Mouse (Mus musculus) intestine, embryonic 15.5 days (tissue): Measurements from ENCODE around the gene Ctbp2. TPM values are rescaled to one million over a fixed set of nuclear protein-coding genes. Genes with fewer than 3 reads are reported as not detected.
A peak's percentile ranks its signal among the peaks of the same experiment; 100 is the strongest.

ENCODE experiments used
- ATAC-seq: fragments of 200-750 bp; cut with Nextera tagmentation; 2 replicates; pipeline ENCODE4 v1.8.0; 2017; ENCODE audit warnings: moderate TSS enrichment, moderate library complexity
- H3K27ac ChIP-seq: fragments of 300-500 bp; sonication (generic); 2 replicates; pipeline ENCODE4 v1.5.1; 2015; ENCODE audit warnings: mild to moderate bottlenecking, inconsistent platforms
- H3K27me3 ChIP-seq: fragments of 300-500 bp; sonication (generic); replicated peaks from 2 replicates; pipeline ENCODE4 v1.6.1; 2015; ENCODE audit warnings: inconsistent platforms
- H3K36me3 ChIP-seq: fragments of 300-500 bp; sonication (generic); 2 replicates; pipeline ENCODE4 v1.6.1; 2015; ENCODE audit warnings: inconsistent platforms
- H3K4me1 ChIP-seq: fragments of 300-500 bp; sonication (generic); replicated peaks from 2 replicates; pipeline ENCODE4 v1.6.1; 2015; ENCODE audit warnings: inconsistent platforms
- H3K4me2 ChIP-seq: fragments of 300-500 bp; sonication (generic); replicated peaks from 2 replicates; pipeline ENCODE4 v1.6.1; 2015; ENCODE audit warnings: mild to moderate bottlenecking, inconsistent platforms
- H3K4me3 ChIP-seq: fragments of 300-500 bp; sonication (generic); replicated peaks from 2 replicates; pipeline ENCODE4 v1.5.1; 2015; ENCODE audit warnings: inconsistent platforms
- H3K9ac ChIP-seq: fragments of 300-500 bp; sonication (generic); 2 replicates; pipeline ENCODE4 v1.6.1; 2015; ENCODE audit warnings: inconsistent platforms
- H3K9me3 ChIP-seq: fragments of 300-500 bp; sonication (generic); 2 replicates; pipeline ENCODE4 v1.6.1; 2016; ENCODE audit warnings: inconsistent platforms
- WGBS: fragments of 180-500 bp; shearing (Covaris S2); methylation state at CpG from one replicate; pipeline ENCODE4 v1.1.7; 2015; 5-methylcytosine and 5-hydroxymethylcytosine counted together
- polyA plus RNA-seq: library from polyadenylated mRNA; unstranded; fragments of >200 nt; fragmentation: Nextera tagmentation; extraction: Ambion mirVana; gene quantifications from 2 replicates; pipeline ENCODE4 v1.2.1, GENCODE M21; 2015

Ctbp2 gene
- polyA plus RNA-seq, 1 experiment from 2014 or later = 85.5 TPM

DNA sequence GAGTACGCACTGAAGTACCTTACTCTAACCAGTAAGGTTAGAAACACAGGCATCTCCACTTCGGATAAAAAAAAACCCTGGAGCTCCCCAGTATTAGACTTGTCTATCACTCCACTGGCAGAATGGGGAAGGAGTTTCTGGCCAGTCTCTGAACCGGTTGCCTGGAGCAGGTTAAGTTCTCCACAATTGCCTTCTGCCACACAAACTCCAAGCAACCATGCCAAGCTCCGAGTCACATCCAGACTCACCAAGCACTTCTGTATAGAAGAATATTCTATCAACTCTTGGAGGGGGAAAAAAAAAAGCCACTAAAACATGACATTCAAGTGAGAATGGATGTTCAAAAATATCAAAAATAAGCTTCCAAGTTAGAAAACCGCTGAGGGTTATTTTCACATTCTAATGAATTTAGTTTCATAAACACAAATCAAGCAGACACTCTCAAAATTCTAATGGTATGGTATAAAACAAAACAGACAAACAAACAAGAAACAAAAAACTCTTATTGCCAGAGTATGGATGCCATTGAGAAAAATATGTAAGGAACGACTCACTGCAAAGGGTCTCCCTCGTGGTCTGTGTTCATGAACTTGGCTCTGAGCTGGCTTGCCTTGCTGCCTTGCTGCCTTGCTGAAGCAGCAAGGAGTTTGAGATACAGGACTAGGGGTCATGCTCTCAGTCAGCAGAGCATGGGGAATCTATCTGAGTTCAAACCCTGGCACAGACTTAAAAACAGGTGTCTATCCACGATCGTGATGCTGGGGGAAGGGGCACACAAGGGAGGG is 29.3 kb downstream of the Ctbp2 start:
- Histone ChIP-seq H3K27ac (no peak overlapping the region), H3K9ac (no peak overlapping the region), H3K9me3 (no peaks in the 10 kb centered on the region), H3K4me1 (peaks cover 22% of the 10 kb centered on the region), H3K4me3 (no peak overlapping the region), H3K36me3 (0 out of 2 replicates have a peak, but pooled peaks cover 5% of the 10 kb centered on the region), H3K27me3 (no peaks in the 10 kb centered on the region), H3K4me2 (no peak overlapping the region)
- 79% methylated on average over 9 of the region's 9 CpGs for WGBS
- no peak for ATAC-seq

DNA sequence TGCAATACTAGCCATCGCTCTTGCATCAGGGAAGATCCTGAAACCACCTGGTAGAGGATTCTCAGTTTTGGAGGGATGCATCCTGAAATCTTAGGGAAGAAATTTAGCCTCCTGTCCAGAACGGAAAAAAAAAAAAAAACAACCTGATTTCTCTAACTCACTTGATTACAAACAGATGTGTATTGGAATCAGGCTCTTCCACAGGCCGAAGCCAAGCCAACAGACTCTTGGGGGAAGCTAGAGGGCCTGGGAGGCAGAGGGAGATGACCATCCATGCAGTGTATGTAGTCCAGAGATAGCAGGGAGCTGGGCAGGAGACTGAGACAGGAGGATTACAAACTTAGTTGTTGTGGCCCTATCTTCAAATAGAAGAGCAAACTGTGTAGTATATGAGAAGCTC is 30.0 kb downstream of the Ctbp2 start:
- Histone ChIP-seq H3K9me3 (no peaks in the 10 kb centered on the region), H3K36me3 (0 out of 2 replicates have a peak, but pooled peaks cover 5% of the 10 kb centered on the region), H3K27me3 (no peaks in the 10 kb centered on the region), H3K4me2 (no peak overlapping the region), H3K4me3 (no peak overlapping the region), H3K4me1 (peaks cover 20% of the 10 kb centered on the region), H3K9ac (no peak overlapping the region), H3K27ac (no peak overlapping the region)
- no peak for ATAC-seq
- WGBS = 87% methylated on average over 3 of the region's 3 CpGs

DNA sequence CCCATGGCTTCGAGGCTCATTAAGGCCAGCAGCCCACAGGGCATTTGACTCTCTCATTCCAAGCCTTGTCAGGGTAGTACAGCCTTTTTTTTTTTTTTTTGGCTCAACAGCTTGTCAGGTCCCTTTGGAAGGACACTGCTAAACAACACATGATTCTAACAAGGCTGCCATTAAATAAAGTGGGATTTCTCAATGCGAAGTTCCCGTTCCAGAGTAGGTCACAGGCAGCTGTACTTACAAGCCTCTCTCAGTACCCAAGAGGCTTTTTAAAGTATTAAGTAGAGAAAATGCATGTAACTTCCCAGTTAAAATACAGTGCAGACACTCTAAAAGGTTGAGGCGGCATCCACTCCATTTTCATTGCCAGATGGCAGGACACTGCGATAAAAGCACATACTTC is 30.4 kb downstream of the Ctbp2 start:
- Histone ChIP-seq H3K36me3 (0 out of 2 replicates have a peak, but pooled peaks cover 5% of the 10 kb centered on the region), H3K4me2 (no peak overlapping the region), H3K27ac (no peak overlapping the region), H3K9ac (no peak overlapping the region), H3K4me3 (no peak overlapping the region), H3K27me3 (no peaks in the 10 kb centered on the region), H3K4me1 (peaks cover 23% of the 10 kb centered on the region), H3K9me3 (no peaks in the 10 kb centered on the region)
- WGBS = 89% methylated on average over 5 of the region's 5 CpGs
- ATAC-seq = no peak

DNA sequence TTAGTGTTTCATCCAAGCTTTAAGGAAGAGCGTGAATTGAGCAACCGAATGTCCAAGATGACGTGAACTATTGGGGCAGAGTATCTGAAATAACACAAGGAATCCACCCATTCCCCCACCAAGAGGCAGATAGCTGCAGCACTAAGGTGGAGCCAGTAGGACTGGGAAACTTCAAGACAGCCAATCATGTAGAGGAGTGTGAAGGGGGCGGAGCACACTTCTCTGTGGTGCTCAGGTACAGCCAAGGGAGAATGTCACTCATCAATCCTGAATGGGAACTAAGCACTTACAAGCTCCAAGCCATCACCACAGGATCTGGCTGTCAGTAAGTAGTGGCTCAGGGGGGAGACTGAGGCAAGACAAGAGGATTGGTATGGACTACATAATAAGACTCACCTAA is 33.5 kb downstream of the Ctbp2 start:
- Histone ChIP-seq H3K4me3 (no peak overlapping the region), H3K4me2 (no peak overlapping the region), H3K9ac (no peak overlapping the region), H3K9me3 (no peaks in the 10 kb centered on the region), H3K36me3 (0 out of 2 replicates have a peak, but pooled peaks cover 5% of the 10 kb centered on the region), H3K27ac (no peak overlapping the region), H3K4me1 (peaks cover 25% of the 10 kb centered on the region), H3K27me3 (no peaks in the 10 kb centered on the region)
- WGBS = 79% methylated on average over 4 of the region's 4 CpGs
- peak; percentile 42; the same call in 1 of the 2 replicates for ATAC-seq

DNA sequence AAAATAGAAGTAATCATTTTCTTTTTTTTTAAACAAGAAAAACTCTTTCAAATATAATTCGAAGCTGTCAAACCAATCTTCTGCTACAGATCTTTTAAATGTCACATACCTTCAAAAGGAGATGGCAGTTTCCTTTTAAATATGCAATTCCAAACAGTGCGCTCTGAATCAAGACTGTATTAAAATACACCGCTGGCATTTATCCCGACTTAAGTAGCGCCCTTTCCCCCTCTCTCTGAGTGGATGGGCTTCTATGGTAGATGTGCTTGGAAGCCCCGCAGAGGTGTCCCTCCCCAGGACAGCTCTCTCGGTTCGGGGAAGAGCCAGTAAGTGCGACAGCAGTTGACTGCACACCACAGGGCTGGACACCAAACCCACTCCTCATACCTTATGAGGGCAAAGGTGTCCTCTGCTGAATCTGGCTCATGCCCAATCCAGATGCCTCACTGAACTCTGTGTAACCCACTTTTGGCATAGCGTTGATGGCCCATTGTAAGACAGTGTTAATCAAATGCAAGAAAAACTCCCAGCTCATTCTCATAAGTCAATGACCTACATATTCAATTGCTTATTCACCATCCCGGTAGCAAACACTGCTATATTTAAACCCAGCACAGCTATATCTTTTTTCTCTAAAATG is 34.4 kb downstream of the Ctbp2 start:
- Histone ChIP-seq H3K4me2 (no peak overlapping the region), H3K27me3 (no peaks in the 10 kb centered on the region), H3K9me3 (no peaks in the 10 kb centered on the region), H3K4me1 (peaks cover 30% of the 10 kb centered on the region), H3K4me3 (no peak overlapping the region), H3K36me3 (0 out of 2 replicates have a peak, but pooled peaks cover 5% of the 10 kb centered on the region), H3K27ac (no peak overlapping the region), H3K9ac (0 out of 2 replicates have a peak overlapping the region, but pooled peaks have one; percentile 3)
- no peak for ATAC-seq
- 73% methylated on average over 11 of the region's 11 CpGs for WGBS

DNA sequence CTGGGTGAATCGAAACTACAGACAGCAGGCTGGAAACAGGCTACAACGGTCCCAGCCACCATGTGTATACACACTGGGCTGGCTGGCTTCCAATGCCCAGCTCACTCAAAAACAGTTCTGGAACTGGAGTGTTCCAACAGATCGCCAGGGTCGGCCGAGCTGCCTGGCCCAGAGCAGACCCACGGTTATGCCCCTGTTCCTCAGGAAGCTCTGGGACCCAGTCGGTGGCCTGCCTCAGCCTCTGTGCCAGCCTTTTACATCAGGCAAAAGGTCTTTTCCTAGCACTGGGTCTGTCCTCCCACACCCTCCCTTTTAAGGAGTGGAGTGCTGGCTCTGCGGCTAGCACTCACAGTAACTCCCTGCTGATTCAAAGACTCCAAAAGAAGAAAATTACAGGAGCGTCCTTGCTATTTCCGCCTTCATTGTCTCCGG is 35.3 kb downstream of the Ctbp2 start:
- H3K36me3 ChIP-seq = 0 out of 2 replicates have a peak, but pooled peaks cover 5% of the 10 kb centered on the region
- WGBS = 38% methylated on average over 11 of the region's 11 CpGs
- ATAC-seq = peak; percentile 49

DNA sequence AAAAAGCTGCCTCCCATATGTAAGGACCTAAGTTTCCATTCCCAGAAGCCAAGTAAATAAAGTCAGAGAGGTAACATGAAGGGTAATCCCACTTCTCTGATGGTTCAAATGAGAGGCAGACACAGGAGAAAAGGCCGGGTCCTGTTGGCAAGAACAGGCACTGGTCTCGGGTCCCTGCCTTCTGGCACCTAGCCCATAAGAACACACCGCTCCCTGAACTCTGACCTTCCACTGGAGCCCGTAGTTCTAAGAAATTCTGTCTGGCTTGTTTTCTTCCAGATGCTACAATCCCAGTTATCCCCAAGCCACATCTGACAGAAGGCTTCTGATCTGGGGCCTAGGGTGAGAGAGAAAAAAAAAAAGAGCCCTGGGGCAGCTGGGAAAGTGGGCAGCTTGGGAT is 35.7 kb downstream of the Ctbp2 start:
- H3K36me3 ChIP-seq = 0 out of 2 replicates have a peak, but pooled peaks cover 5% of the 10 kb centered on the region
- peak overlapping the region; percentile 8; the same call in 1 of the 2 replicates for H3K9ac ChIP-seq
- no peak for ATAC-seq
- H3K27me3 ChIP-seq = no peaks in the 10 kb centered on the region
- H3K27ac ChIP-seq = peak overlapping the region; percentile 77
- H3K9me3 ChIP-seq = no peaks in the 10 kb centered on the region
- WGBS = 58% methylated on average over 4 of the region's 4 CpGs
- H3K4me2 ChIP-seq = peak overlapping the region; percentile 30; the same call in 1 of the 2 replicates
- peaks cover 32% of the 10 kb centered on the region for H3K4me1 ChIP-seq
- H3K4me3 ChIP-seq = no peak overlapping the region

More for the DNA sequence above, 35.3 kb downstream of the Ctbp2 start:
- Histone ChIP-seq H3K4me1 (peaks cover 32% of the 10 kb centered on the region), H3K27ac (peak overlapping the region; percentile 77), H3K4me3 (no peak overlapping the region), H3K9me3 (no peaks in the 10 kb centered on the region), H3K4me2 (peak overlapping the region; percentile 30; the same call in 1 of the 2 replicates), H3K27me3 (no peaks in the 10 kb centered on the region), H3K9ac (peak overlapping the region; percentile 8; the same call in 1 of the 2 replicates)

DNA sequence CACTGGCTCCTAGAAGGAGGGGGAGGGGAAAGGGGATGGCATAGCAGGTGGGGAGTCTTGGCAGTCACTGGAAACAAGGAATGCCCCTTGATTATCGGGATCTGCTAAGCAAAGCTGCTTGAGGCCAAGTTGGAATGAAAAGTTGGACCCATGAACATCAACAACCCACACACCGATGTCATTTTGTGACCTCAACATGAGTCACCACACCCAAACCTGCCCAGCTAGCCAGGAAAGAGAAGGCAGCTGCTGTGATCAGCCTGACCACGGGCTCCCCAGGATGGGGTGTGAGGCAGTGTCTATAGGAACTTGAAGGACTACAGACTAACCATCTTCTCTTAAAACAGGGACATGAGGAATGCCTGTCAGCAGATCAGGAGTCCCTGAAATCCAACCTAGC is 38.7 kb downstream of the Ctbp2 start:
- Histone ChIP-seq H3K27ac (no peak overlapping the region), H3K4me3 (no peak overlapping the region), H3K27me3 (no peaks in the 10 kb centered on the region), H3K36me3 (peaks cover 2% of the 10 kb centered on the region; the same call in 1 of the 2 replicates), H3K9ac (no peak overlapping the region), H3K4me2 (no peak overlapping the region), H3K9me3 (no peaks in the 10 kb centered on the region), H3K4me1 (peaks cover 24% of the 10 kb centered on the region)
- no peak for ATAC-seq
- WGBS = 69% methylated on average over 3 of the region's 3 CpGs

DNA sequence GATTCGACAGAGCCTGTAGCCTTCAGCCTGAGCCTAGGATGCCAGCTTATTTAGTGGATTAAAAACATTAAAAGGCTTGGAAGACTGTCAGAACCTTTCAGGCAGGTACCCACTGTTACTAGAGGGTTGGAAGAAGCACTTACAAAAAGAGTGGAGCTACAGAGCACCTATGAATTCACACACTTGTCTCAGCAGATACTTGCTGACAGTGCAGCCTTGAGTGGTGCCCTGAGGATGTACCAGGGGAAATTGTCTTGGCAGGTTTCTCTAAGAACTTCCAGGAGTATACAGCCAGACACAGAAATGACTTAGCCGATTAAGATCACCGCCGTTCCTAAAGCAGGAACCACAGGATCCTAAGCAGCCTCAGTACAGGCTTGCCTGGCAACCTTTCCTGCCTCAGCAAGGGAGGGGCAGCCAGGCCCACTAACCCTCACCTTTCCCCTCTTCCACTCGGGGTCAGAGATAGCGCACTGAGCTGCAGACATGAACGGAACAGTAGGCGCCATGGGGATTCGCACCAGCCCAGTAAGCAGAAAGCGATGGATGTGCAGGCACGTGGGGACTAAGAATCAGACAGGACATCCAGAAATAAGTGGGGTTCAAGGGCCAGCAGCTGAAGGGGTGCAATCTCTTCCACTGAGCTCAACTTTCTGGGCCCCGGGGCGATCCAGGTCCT is 40.1 kb downstream of the Ctbp2 start:
- Histone ChIP-seq H3K27ac (no peak overlapping the region), H3K9ac (no peak overlapping the region), H3K4me3 (no peak overlapping the region), H3K9me3 (no peaks in the 10 kb centered on the region), H3K4me1 (peaks cover 17% of the 10 kb centered on the region), H3K27me3 (no peaks in the 10 kb centered on the region), H3K4me2 (no peak overlapping the region), H3K36me3 (peaks cover 7% of the 10 kb centered on the region)
- no peak for ATAC-seq
- WGBS = 85% methylated on average over 13 of the region's 13 CpGs

DNA sequence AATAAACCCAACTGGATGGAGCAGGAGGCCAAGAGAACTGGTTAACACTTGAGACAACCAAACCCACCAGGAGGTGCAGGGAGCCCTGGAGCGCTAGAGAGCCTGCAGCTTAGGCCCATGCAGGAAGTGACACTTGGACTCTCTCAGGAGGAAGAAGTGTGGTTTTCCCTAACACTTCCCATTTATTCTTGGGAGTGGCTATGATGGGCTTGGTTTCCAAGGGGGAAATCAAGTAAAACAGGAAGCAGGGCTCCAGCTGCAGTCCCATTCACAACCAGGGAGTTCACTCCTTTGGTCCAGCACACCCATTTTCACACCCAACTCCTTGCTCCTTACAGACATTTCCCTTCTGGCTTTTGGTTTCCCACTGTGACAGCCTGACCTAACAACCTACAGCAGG is 45.2 kb downstream of the Ctbp2 start:
- 64% methylated on average over 1 of the region's 1 CpGs for WGBS
- Histone ChIP-seq H3K9me3 (no peaks in the 10 kb centered on the region), H3K4me3 (no peak overlapping the region), H3K27ac (no peak overlapping the region), H3K4me1 (0 out of 2 replicates have a peak, but pooled peaks cover 2% of the 10 kb centered on the region), H3K9ac (no peak overlapping the region), H3K4me2 (no peak overlapping the region), H3K36me3 (peaks cover 12% of the 10 kb centered on the region), H3K27me3 (no peaks in the 10 kb centered on the region)
- no peak; the same call in 1 of the 2 replicates for ATAC-seq

DNA sequence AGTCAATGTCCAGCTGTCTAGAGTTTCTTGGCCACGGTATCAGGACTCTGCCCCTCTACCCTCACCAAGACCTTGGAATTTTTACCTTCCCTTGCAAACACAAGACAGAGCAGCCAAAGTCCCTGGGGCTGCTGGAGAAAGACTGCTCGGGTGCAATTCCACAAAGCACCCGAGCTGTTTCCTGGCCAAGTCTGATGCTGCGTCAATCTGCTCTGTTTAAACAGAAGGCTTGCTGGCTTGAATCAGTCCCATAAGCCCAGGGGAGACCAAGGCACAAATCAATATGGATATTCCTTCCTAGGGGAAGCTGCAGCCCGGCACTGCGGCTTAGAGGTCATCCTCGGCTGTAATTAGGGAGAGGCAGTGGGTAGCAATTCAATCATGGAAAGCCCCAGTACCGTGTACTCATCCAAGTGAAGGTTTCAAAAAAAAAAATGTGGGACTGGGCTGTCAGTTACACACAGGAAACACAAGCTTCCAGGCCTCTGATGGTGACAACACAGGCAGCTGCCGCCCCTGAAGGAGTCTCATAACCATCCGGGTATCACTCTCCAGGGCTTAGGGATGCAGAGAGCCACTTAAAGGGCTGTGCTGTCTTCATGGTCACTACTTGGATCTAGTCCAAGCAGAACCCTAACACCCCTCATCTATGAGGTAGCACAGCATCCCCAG is 49.6 kb downstream of the Ctbp2 start:
- 0 out of 2 replicates have a peak, but pooled peaks cover 2% of the 10 kb centered on the region for H3K4me1 ChIP-seq
- H3K4me3 ChIP-seq = no peak overlapping the region
- H3K9me3 ChIP-seq = no peaks in the 10 kb centered on the region
- H3K4me2 ChIP-seq = no peak overlapping the region
- peaks cover 5% of the 10 kb centered on the region; the same call in 1 of the 2 replicates for H3K36me3 ChIP-seq
- no peaks in the 10 kb centered on the region for H3K27me3 ChIP-seq
- WGBS = 66% methylated on average over 10 of the region's 10 CpGs
- H3K9ac ChIP-seq = no peak overlapping the region
- ATAC-seq = no peak
- H3K27ac ChIP-seq = no peak overlapping the region
